Mouse (Mus musculus) cerebellum, adult 8-10 months (tissue): ENCODE results near the gene Zbtb34.

Experiments used
- DNase-seq: peaks from one replicate; pipeline ENCODE4 v3.0.0; 2022

Zbtb34 gene

GRCm38 (mm10) chr2:33430771-33431699, at the start of gene Zbtb34:
Gene Zbtb34, minus strand, starts transcription at chr2:33431324.
- DNase-seq, result peak; percentile 50

- no peak for DNase-seq
These were observed 47.0 kb upstream of the Zbtb34 start for GRCm38 (mm10) chr2:33477961-33478755.

GRCm38 (mm10) chr2:33475961-33476360, 44.8 kb upstream of the Zbtb34 start:
- no peak for DNase-seq

GRCm38 (mm10) chr2:33468466-33469097, 37.5 kb upstream of the Zbtb34 start, which contains the start of gene Zbtb43:
Gene Zbtb43, minus strand, starts transcription at chr2:33468559.
- peak; percentile 93 for DNase-seq

GRCm38 (mm10) chr2:33467546-33468465, 36.7 kb upstream of the Zbtb34 start:
- no peak for DNase-seq

- DNase-seq, result no peak
These were observed 34.8 kb upstream of the Zbtb34 start for GRCm38 (mm10) chr2:33465966-33466365.

GRCm38 (mm10) chr2:33465215-33465614, 34.1 kb upstream of the Zbtb34 start:
- no peak for DNase-seq

GRCm38 (mm10) chr2:33462066-33462465, 30.9 kb upstream of the Zbtb34 start:
- no peak for DNase-seq

GRCm38 (mm10) chr2:33461066-33461465, 29.9 kb upstream of the Zbtb34 start:
- no peak for DNase-seq

- DNase-seq, result no peak
These were observed 28.5 kb upstream of the Zbtb34 start for GRCm38 (mm10) chr2:33459660-33460059.

- DNase-seq, result no peak
These were observed 25.6 kb upstream of the Zbtb34 start for GRCm38 (mm10) chr2:33456696-33457095.

- no peak for DNase-seq
These were observed 25.1 kb upstream of the Zbtb34 start for GRCm38 (mm10) chr2:33456242-33456641.

- no peak for DNase-seq
These were observed 24.2 kb upstream of the Zbtb34 start for GRCm38 (mm10) chr2:33455350-33455749.

- DNase-seq, result no peak
These were observed 23.7 kb upstream of the Zbtb34 start for GRCm38 (mm10) chr2:33454816-33455215.

GRCm38 (mm10) chr2:33453476-33453875, 22.4 kb upstream of the Zbtb34 start:
- no peak for DNase-seq

- DNase-seq, result no peak
These were observed 21.6 kb upstream of the Zbtb34 start for GRCm38 (mm10) chr2:33452721-33453120.

GRCm38 (mm10) chr2:33452140-33452539, 21.0 kb upstream of the Zbtb34 start:
- no peak for DNase-seq

GRCm38 (mm10) chr2:33451038-33451978, 20.2 kb upstream of the Zbtb34 start:
- DNase-seq, result no peak

- no peak for DNase-seq
These were observed 18.2 kb upstream of the Zbtb34 start for GRCm38 (mm10) chr2:33449119-33449873.

- DNase-seq, result no peak
These were observed 15.7 kb upstream of the Zbtb34 start for GRCm38 (mm10) chr2:33446796-33447195.
